ENCODE assay signal across 8 mouse cellular contexts in genomic region chr7:28959505-28960045, GRCm38 (mm10). TPM values are rescaled to one million over a fixed set of nuclear protein-coding genes. Genes with fewer than 3 reads are reported as not detected.
DNase-seq lines count a peak whose midpoint lies in the region; ATAC-seq and TF ChIP-seq lines count a peak whose summit lies in the region.

No protein-coding gene starts in this region.

- H3K4me2 ChIP-seq in heart, embryonic 16.5 days (ENCODE audit: low read depth, low read length) = peak overlapping the region; percentile 96
- peak overlapping the region; percentile 97 for H3K4me2 ChIP-seq in stomach, embryonic 16.5 days (ENCODE audit: low read depth, low read length)

- 0 out of 2 replicates have a peak, but pooled peaks have one; percentile 15 for TF ChIP-seq POLR2A in liver, adult 2 months (IDR thresholded peaks at IDR 0.05; ENCODE audit: extremely low read depth, insufficient read depth, low read length)
- TF ChIP-seq POLR2A in lung, adult 2 months (IDR thresholded peaks at IDR 0.05; ENCODE audit: borderline replicate concordance, extremely low read depth, low read depth, low read length) = peak; percentile 67; the same call in 1 of the 2 replicates

- H3K9ac ChIP-seq in liver, adult 2 months (ENCODE audit: low read depth, low read length) = peak overlapping the region; percentile 94
- peak overlapping the region; percentile 100 for H3K9ac ChIP-seq in heart, embryonic 16.5 days (ENCODE audit: low read length)
- peak overlapping the region; percentile 100 for H3K9ac ChIP-seq in stomach, embryonic 16.5 days (ENCODE audit: low read length)

- peak overlapping the region; percentile 93 for H3K27ac ChIP-seq in liver, adult 2 months (replicated peaks; ENCODE audit: insufficient read depth, low read depth, low read length)
- peak overlapping the region; percentile 95 for H3K27ac ChIP-seq in heart, embryonic 16.5 days (ENCODE audit: low read length)
- peak overlapping the region; percentile 95 for H3K27ac ChIP-seq in stomach, embryonic 16.5 days (ENCODE audit: low read length)

- peak; percentile 93 for DNase-seq in liver, adult 2 months (ENCODE audit: extremely low read depth, low read depth, low spot score)
- no peak for DNase-seq in liver
- peak; percentile 60 for DNase-seq in lung, adult 2 months
- no peak for DNase-seq in right cerebral cortex, postnatal 14 days
- no peak for DNase-seq in urinary bladder, postnatal 14 days (ENCODE audit: low spot score)
- no peak for DNase-seq in retina, postnatal 1 day

- peak overlapping the region; percentile 60; the same call in 1 of the 2 replicates for H3K4me3 ChIP-seq in liver, adult 2 months (ENCODE audit: insufficient read depth, low read depth, low read length)
- peak overlapping the region; percentile 98 for H3K4me3 ChIP-seq in heart, embryonic 16.5 days (ENCODE audit: low read length)
- peak overlapping the region; percentile 39 for H3K4me3 ChIP-seq in lung, adult 2 months (replicated peaks; ENCODE audit: extremely low read depth, low read depth, low read length)
- peak overlapping the region; percentile 100 for H3K4me3 ChIP-seq in stomach, embryonic 16.5 days (replicated peaks; ENCODE audit: low read length)

- no peaks in the 10 kb centered on the region for H3K9me3 ChIP-seq in heart, embryonic 16.5 days (replicated peaks; ENCODE audit: control insufficient read depth, low read length)
- H3K9me3 ChIP-seq in stomach, embryonic 16.5 days (replicated peaks; ENCODE audit: control insufficient read depth, low read length) = no peaks in the 10 kb centered on the region

- WGBS in liver, adult 2 months = 3% methylated on average over 6 of the region's 6 CpGs
- 10% methylated on average over 6 of the region's 6 CpGs for WGBS in heart, embryonic 16.5 days
- 20% methylated on average over 6 of the region's 6 CpGs for WGBS in lung, adult 2 months
- 5% methylated on average over 6 of the region's 6 CpGs for WGBS in stomach, embryonic 16.5 days

- H3K4me1 ChIP-seq in liver, adult 2 months (ENCODE audit: control insufficient read depth, insufficient read depth, low read length) = peaks cover 37% of the 10 kb centered on the region
- H3K4me1 ChIP-seq in heart, embryonic 16.5 days (ENCODE audit: control insufficient read depth, insufficient read depth, low read length) = peaks cover 59% of the 10 kb centered on the region
- peaks cover 33% of the 10 kb centered on the region for H3K4me1 ChIP-seq in lung, adult 2 months (ENCODE audit: control insufficient read depth, insufficient read depth, low read length)
- H3K4me1 ChIP-seq in stomach, embryonic 16.5 days (ENCODE audit: control insufficient read depth, insufficient read depth, low read length) = peaks cover 52% of the 10 kb centered on the region

- no peaks in the 10 kb centered on the region for H3K36me3 ChIP-seq in liver, adult 2 months (ENCODE audit: control insufficient read depth, insufficient read depth, low read length)
- peaks cover 3% of the 10 kb centered on the region; the same call in 1 of the 2 replicates for H3K36me3 ChIP-seq in heart, embryonic 16.5 days (ENCODE audit: control insufficient read depth, insufficient read depth)
- no peaks in the 10 kb centered on the region for H3K36me3 ChIP-seq in stomach, embryonic 16.5 days (ENCODE audit: control insufficient read depth, insufficient read depth, low read length)

- peaks cover 42% of the 10 kb centered on the region for H3K79me2 ChIP-seq in liver, adult 2 months (ENCODE audit: control insufficient read depth, insufficient read depth, low read length)

- no peak for ATAC-seq in heart, embryonic 16.5 days (replicated peaks; ENCODE audit: extremely low read depth, insufficient read depth, low FRiP score)
- peak; percentile 30 for ATAC-seq in stomach, embryonic 16.5 days (ENCODE audit: insufficient read depth, low FRiP score)

- TF ChIP-seq CTCF in liver, adult 2 months (IDR thresholded peaks at IDR 0.05; ENCODE audit: low read depth, low read length) = no peak
- TF ChIP-seq CTCF in lung, adult 2 months (IDR thresholded peaks at IDR 0.05; ENCODE audit: insufficient read depth, low read length) = no peak

- no peaks in the 10 kb centered on the region for H3K27me3 ChIP-seq in liver, adult 2 months (ENCODE audit: control insufficient read depth, insufficient read depth, low read length)
- H3K27me3 ChIP-seq in heart, embryonic 16.5 days (ENCODE audit: control insufficient read depth, insufficient read depth, low read length) = no peaks in the 10 kb centered on the region
- H3K27me3 ChIP-seq in stomach, embryonic 16.5 days (ENCODE audit: control insufficient read depth, insufficient read depth, low read length) = no peaks in the 10 kb centered on the region

RNA-seq across cellular contexts. Expression of gene Actn4, which starts 2.6 kb away (rescaled TPM):
- 47.4 and 87.1 TPM in 2 replicates for total RNA-seq in liver, adult 2 months (2014; rRNA removed)
- polyA plus RNA-seq in liver, adult 2 months (2012; rRNA removed) = 125 and 145 TPM in 2 replicates
- 260 and 301 TPM in 2 replicates for polyA plus RNA-seq in heart, embryonic 16.5 days (2015; fragmentation: Nextera tagmentation; extraction: Ambion mirVana)
- polyA plus RNA-seq in lung, adult 2 months (2012; rRNA removed) = 314 and 324 TPM in 2 replicates
- polyA plus RNA-seq in stomach, embryonic 16.5 days (2015; fragmentation: Nextera tagmentation; extraction: Ambion mirVana) = 413 and 449 TPM in 2 replicates

RNA-seq across cellular contexts. Expression of gene Eif3k, which starts 22.1 kb away (rescaled TPM):
- total RNA-seq in liver, adult 2 months (2014; rRNA removed) = 64.8 and 73.2 TPM in 2 replicates
- 86.3 and 91.2 TPM in 2 replicates for polyA plus RNA-seq in liver, adult 2 months (2012; rRNA removed)
- polyA plus RNA-seq in heart, embryonic 16.5 days (2015; fragmentation: Nextera tagmentation; extraction: Ambion mirVana) = 262 and 283 TPM in 2 replicates
- polyA plus RNA-seq in lung, adult 2 months (2012; rRNA removed) = 175 and 234 TPM in 2 replicates
- 339 and 345 TPM in 2 replicates for polyA plus RNA-seq in stomach, embryonic 16.5 days (2015; fragmentation: Nextera tagmentation; extraction: Ambion mirVana)

RNA-seq across cellular contexts. Expression of gene Map4k1, which starts 22.3 kb away (rescaled TPM):
- 0.18 and 0.54 TPM in 2 replicates for total RNA-seq in liver, adult 2 months (2014; rRNA removed)
- polyA plus RNA-seq in liver, adult 2 months (2012; rRNA removed) = 1.2 and 1.5 TPM in 2 replicates
- 6.0 and 12.2 TPM in 2 replicates for polyA plus RNA-seq in heart, embryonic 16.5 days (2015; fragmentation: Nextera tagmentation; extraction: Ambion mirVana)
- polyA plus RNA-seq in lung, adult 2 months (2012; rRNA removed) = 16.7 and 17.0 TPM in 2 replicates
- polyA plus RNA-seq in stomach, embryonic 16.5 days (2015; fragmentation: Nextera tagmentation; extraction: Ambion mirVana) = 7.9 and 8.4 TPM in 2 replicates

Comparison
In these comparisons a context has a peak if more than half of its experiments do, and no peak if none do; other contexts are left out.
1. DNase-seq: peak in liver, adult 2 months (single experiment) and lung, adult 2 months (single experiment); none in liver (single experiment), right cerebral cortex, postnatal 14 days (single experiment), urinary bladder, postnatal 14 days (single experiment) and retina, postnatal 1 day (single experiment).
2. H3K4me3 ChIP-seq: peak in every context shown above with its lines; median percentile 100 in stomach, embryonic 16.5 days; 98 in heart, embryonic 16.5 days; 60 in liver, adult 2 months; 39 in lung, adult 2 months.
3. Peak in every context shown above with its lines, with median percentiles within 50 percentile points of each other: H3K27ac ChIP-seq and H3K9ac ChIP-seq.